Mouse (Mus musculus) lung, adult 2 months (tissue): Measurements from ENCODE around the gene Chd6.

ENCODE experiments used
- CTCF ChIP-seq: fragments of 200-500 bp; IDR thresholded peaks from 2 replicates; pipeline ENCODE4 v1.5.1; 2011; ENCODE audit warnings: mild to moderate bottlenecking, low read length, control low read depth; ENCODE audit not compliant: insufficient read depth
- POLR2A ChIP-seq: fragments of 200-500 bp; IDR thresholded peaks from 2 replicates; pipeline ENCODE4 v1.6.1; 2011; ENCODE audit warnings: low read depth, mild to moderate bottlenecking, control low read depth, low read length, borderline replicate concordance; ENCODE audit errors: extremely low read depth

DNA sequence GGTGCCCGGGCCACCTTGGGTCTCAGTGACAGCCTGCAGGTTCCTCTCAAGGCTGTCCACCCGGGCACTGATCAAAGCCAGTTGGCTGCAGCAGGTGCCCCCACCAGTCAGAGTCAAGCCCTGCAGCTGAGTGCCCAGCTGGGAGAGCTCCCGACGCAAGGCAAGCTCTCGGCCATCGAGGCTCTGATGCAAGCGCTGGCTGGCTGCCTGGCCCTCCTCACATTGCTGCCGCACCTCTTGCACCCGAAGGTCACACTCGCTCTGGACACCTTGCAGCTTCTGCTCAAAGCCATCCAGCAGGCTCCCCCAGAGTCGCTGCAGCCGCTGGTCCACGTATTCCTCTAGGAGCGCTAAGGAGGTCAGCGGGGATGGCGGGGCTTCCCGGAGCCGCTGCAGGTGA, 200.3 kb downstream of the Chd6 start:
- no peak for TF ChIP-seq CTCF
- no peak for TF ChIP-seq POLR2A
